Mouse (Mus musculus) cerebellum, adult 2 months (tissue): ENCODE results near the gene Il1rapl1.

ENCODE experiments used
- CTCF ChIP-seq: fragments of 200-500 bp; IDR thresholded peaks from 2 replicates; pipeline ENCODE4 v1.5.1; 2011; ENCODE audit warnings: low read depth, mild to moderate bottlenecking, control low read depth, low read length, moderate library complexity, borderline replicate concordance; ENCODE audit not compliant: insufficient read depth
- POLR2A ChIP-seq: fragments of 200-500 bp; IDR thresholded peaks from 2 replicates; pipeline ENCODE4 v1.6.1; 2011; ENCODE audit warnings: low read length, control low read depth, borderline replicate concordance; ENCODE audit not compliant: insufficient read depth

- TF ChIP-seq POLR2A: no peak
- no peak for TF ChIP-seq CTCF
Observed at GRCm38 (mm10) chrX:87793011-87793410, 322.4 kb downstream of the Il1rapl1 start.
